Mouse (Mus musculus): ENCODE measurements at regions not wholly inside any gene's neighbourhood (a gene's known extent, or its start where the extent isn't known, plus 50 kb on each side); places are given as distances from the start of the nearest gene placed in this dataset.

GRCm38 (mm10) chr8:97131285-97132017 lies 1243.1 kb upstream of the Got2 start:
- H3K4me2 ChIP-seq (replicated peaks): no peak overlapping the region
- H3K4me1 ChIP-seq (replicated peaks): peaks cover 8% of the 10 kb centered on the region; the same call in 1 of the 2 replicates
- ATAC-seq: peak; percentile 88
- H3K9ac ChIP-seq (replicated peaks): no peak overlapping the region
- H3K9me3 ChIP-seq: no peaks in the 10 kb centered on the region
- H3K27me3 ChIP-seq: no peaks in the 10 kb centered on the region
- 30% methylated on average over 1 of the region's 1 CpGs for WGBS
- no peaks in the 10 kb centered on the region for H3K36me3 ChIP-seq
- H3K4me3 ChIP-seq (replicated peaks): no peak overlapping the region
- no peak overlapping the region for H3K27ac ChIP-seq

- Histone ChIP-seq H3K4me3 (replicated peaks) (no peak overlapping the region), H3K4me1 (replicated peaks) (peaks cover 8% of the 10 kb centered on the region; the same call in 1 of the 2 replicates), H3K4me2 (replicated peaks) (no peak overlapping the region), H3K27ac (no peak overlapping the region), H3K36me3 (no peaks in the 10 kb centered on the region), H3K9me3 (no peaks in the 10 kb centered on the region), H3K9ac (replicated peaks) (no peak overlapping the region), H3K27me3 (no peaks in the 10 kb centered on the region)
- WGBS: 59% methylated on average over 2 of the region's 2 CpGs
- no peak for ATAC-seq
These were observed 1242.5 kb upstream of the Got2 start for GRCm38 (mm10) chr8:97130827-97131226.

GRCm38 (mm10) chr8:97108719-97109391 lies 1220.5 kb upstream of the Got2 start:
- no peaks in the 10 kb centered on the region for H3K27me3 ChIP-seq
- H3K27ac ChIP-seq: no peak overlapping the region
- no peak for ATAC-seq
- 48% methylated on average over 4 of the region's 4 CpGs for WGBS
- H3K36me3 ChIP-seq: no peaks in the 10 kb centered on the region
- no peaks in the 10 kb centered on the region for H3K4me1 ChIP-seq (replicated peaks)
- no peak overlapping the region for H3K4me3 ChIP-seq (replicated peaks)
- H3K4me2 ChIP-seq (replicated peaks): no peak overlapping the region
- H3K9me3 ChIP-seq: no peaks in the 10 kb centered on the region
- no peak overlapping the region for H3K9ac ChIP-seq (replicated peaks)

All from midbrain, embryonic 13.5 days (tissue).